In the genomic region with DNA sequence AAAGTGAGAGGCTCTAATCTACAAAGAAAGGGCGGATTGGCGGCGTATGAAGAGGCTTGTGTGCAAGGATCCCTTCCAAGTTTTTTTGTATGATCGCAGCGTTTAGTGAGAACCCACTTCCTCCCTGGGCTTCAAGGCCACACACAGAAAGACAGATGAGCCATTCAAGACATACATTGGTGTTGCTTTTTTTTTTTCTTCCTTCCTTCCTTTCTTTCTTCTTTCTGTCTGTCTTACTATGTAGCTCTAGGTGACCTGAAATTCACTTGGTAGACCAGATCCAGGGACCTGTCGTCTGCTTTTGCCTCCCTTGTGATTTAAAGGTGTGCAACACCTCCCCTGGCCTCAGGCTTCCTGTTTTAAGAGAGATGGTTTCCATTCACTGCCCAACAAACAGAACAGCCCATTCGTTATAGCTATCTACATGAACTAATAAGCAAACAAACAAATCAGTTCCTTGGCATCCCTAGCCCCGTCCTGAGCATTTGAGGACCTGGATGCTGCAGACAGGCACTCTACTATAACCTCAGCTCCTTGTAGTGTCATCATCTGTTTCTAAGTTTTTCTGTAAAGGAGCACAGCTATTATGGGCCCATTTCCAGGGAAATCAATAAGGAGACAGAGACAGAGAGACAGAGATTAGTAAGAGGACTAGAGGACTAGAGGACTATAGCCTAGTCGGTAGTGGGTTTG, we compare ENCODE assay signal across 8 mouse cellular contexts. TPM values are rescaled to one million over a fixed set of nuclear protein-coding genes. Genes with fewer than 3 reads are reported as not detected.
DNase-seq lines count a peak whose midpoint lies in the region; ATAC-seq and TF ChIP-seq lines count a peak whose summit lies in the region.

No protein-coding gene starts in this region.

- WGBS in limb, embryonic 13.5 days, result 19% methylated on average over 9 of the region's 9 CpGs
- WGBS in stomach, embryonic 14.5 days, result 23% methylated on average over 9 of the region's 9 CpGs

- peak overlapping the region; percentile 100 for H3K4me3 ChIP-seq in gastrocnemius, adult 2 months
- H3K4me3 ChIP-seq in limb, embryonic 13.5 days, result peak overlapping the region; percentile 87
- peak overlapping the region; percentile 56 for H3K4me3 ChIP-seq in stomach, embryonic 14.5 days (ENCODE audit: low read depth, low read length)

- intact Hi-C loops in gastrocnemius, adult 2 months (cut with DNase I), result no loop called here

- H3K27me3 ChIP-seq in limb, embryonic 13.5 days, result no peaks in the 10 kb centered on the region
- H3K27me3 ChIP-seq in stomach, embryonic 14.5 days (ENCODE audit: control insufficient read depth, insufficient read depth, low read length), result no peaks in the 10 kb centered on the region

- ATAC-seq in limb, embryonic 13.5 days (ENCODE audit: low FRiP score, low read depth), result no peak
- no peak for ATAC-seq in stomach, embryonic 14.5 days (ENCODE audit: insufficient number of reproducible peaks, insufficient read depth, low FRiP score, low read depth)

- peak overlapping the region; percentile 91 for H3K4me2 ChIP-seq in limb, embryonic 13.5 days (replicated peaks)
- H3K4me2 ChIP-seq in stomach, embryonic 14.5 days (replicated peaks; ENCODE audit: low read depth, low read length), result peak overlapping the region; percentile 80

- H3K9ac ChIP-seq in limb, embryonic 13.5 days, result peak overlapping the region; percentile 96
- H3K9ac ChIP-seq in stomach, embryonic 14.5 days (replicated peaks; ENCODE audit: low read depth, low read length), result peak overlapping the region; percentile 40

- H3K36me3 ChIP-seq in limb, embryonic 13.5 days, result no peaks in the 10 kb centered on the region
- no peaks in the 10 kb centered on the region for H3K36me3 ChIP-seq in stomach, embryonic 14.5 days (ENCODE audit: control insufficient read depth, insufficient read depth, low read length)

- peak overlapping the region; percentile 96 for H3K27ac ChIP-seq in gastrocnemius, adult 2 months
- H3K27ac ChIP-seq in limb, embryonic 13.5 days, result peak overlapping the region; percentile 65; the same call in 1 of the 2 replicates
- H3K27ac ChIP-seq in stomach, embryonic 14.5 days (ENCODE audit: low read length), result peak overlapping the region; percentile 82

- TF ChIP-seq CTCF in gastrocnemius, adult 2 months (IDR thresholded peaks at IDR 0.05), result no peak

- no peak for DNase-seq in gastrocnemius, adult 2 months
- no peak for DNase-seq in gastrocnemius, postnatal 4 days (ENCODE audit: low spot score in 2 of 2)
- peak; percentile 32 for DNase-seq in thymus, postnatal 4 days
- DNase-seq in thymus, postnatal 25 days, result no peak
- DNase-seq in gastrocnemius, adult 8-10 months (ENCODE audit: low spot score in 2 of 2), result no peak
- DNase-seq in retina, postnatal 1 day, result no peak

- H3K9me3 ChIP-seq in limb, embryonic 13.5 days, result no peaks in the 10 kb centered on the region
- H3K9me3 ChIP-seq in stomach, embryonic 14.5 days (ENCODE audit: control insufficient read depth, low read depth, low read length), result no peaks in the 10 kb centered on the region

- peaks cover 36% of the 10 kb centered on the region for H3K4me1 ChIP-seq in limb, embryonic 13.5 days
- peaks cover 16% of the 10 kb centered on the region for H3K4me1 ChIP-seq in stomach, embryonic 14.5 days (ENCODE audit: control insufficient read depth, insufficient read depth, low read length)

RNA-seq across cellular contexts. Expression of gene Hacd3, which starts 0.5 kb away (rescaled TPM):
- total RNA-seq in gastrocnemius, adult 2 months (2021), result 10 to 100 TPM in 1 of 2 experiments, 1 to 10 TPM in 1; 9.0 to 10.8 TPM
- total RNA-seq in gastrocnemius, postnatal 4 days (2021), result 10 to 100 TPM; 18.2 to 20.1 TPM
- 92.7 and 97.3 TPM in 2 replicates for polyA plus RNA-seq in limb, embryonic 13.5 days (2015; fragmentation: Nextera tagmentation; extraction: Ambion mirVana)
- 83.8 and 84.6 TPM in 2 replicates for polyA plus RNA-seq in stomach, embryonic 14.5 days (2014; fragmentation: Nextera tagmentation; extraction: Ambion mirVana)
- total RNA-seq in gastrocnemius, adult 8-10 months (2022), result 10 to 100 TPM in 2 of 4 experiments, 1 to 10 TPM in 2; 6.3 to 11.2 (median 10.0) TPM

RNA-seq across cellular contexts. Expression of gene Dpp8, which starts 10.2 kb away (rescaled TPM):
- total RNA-seq in gastrocnemius, adult 2 months (2021), result 100 to 1,000 TPM in 1 of 2 experiments, 10 to 100 TPM in 1; 95.9 to 112 TPM
- 100 to 1,000 TPM in 1 of 2 experiments, 10 to 100 TPM in 1; 85.3 to 103 TPM for total RNA-seq in gastrocnemius, postnatal 4 days (2021)
- polyA plus RNA-seq in limb, embryonic 13.5 days (2015; fragmentation: Nextera tagmentation; extraction: Ambion mirVana), result 32.5 and 37.0 TPM in 2 replicates
- polyA plus RNA-seq in stomach, embryonic 14.5 days (2014; fragmentation: Nextera tagmentation; extraction: Ambion mirVana), result 29.8 and 33.1 TPM in 2 replicates
- total RNA-seq in gastrocnemius, adult 8-10 months (2022), result 100 to 1,000 TPM in 3 of 4 experiments, 10 to 100 TPM in 1; 96.7 to 118 (median 110) TPM
